Mouse (Mus musculus): ENCODE measurements around the gene Strn4. TPM values are rescaled to one million over a fixed set of nuclear protein-coding genes. Genes with fewer than 3 reads are reported as not detected.

The Strn4 gene
- total RNA-seq (2021), result 100 to 1,000 TPM; 258 to 281 TPM
- long read RNA-seq, experiment 1, full-length matches to known transcripts, result 287 of 406 reads
- long read RNA-seq, experiment 1, partial matches to known transcripts, result 61 of 406 reads
- long read RNA-seq, experiment 1, other reads (novel, unspliced or antisense), result 58 of 406 reads
- long read RNA-seq, experiment 2, transcript Strn4-202 (18 exons, 3,082 nt), result minor isoform, 15 of 327 reads
- long read RNA-seq, experiment 2, transcript Strn4-201 (18 exons, 3,535 nt), result major isoform, 236 of 327 reads
- long read RNA-seq, experiment 2, partial matches to known transcripts, result 38 of 327 reads
- long read RNA-seq, experiment 2, other reads (novel, unspliced or antisense), result 38 of 327 reads

DNA sequence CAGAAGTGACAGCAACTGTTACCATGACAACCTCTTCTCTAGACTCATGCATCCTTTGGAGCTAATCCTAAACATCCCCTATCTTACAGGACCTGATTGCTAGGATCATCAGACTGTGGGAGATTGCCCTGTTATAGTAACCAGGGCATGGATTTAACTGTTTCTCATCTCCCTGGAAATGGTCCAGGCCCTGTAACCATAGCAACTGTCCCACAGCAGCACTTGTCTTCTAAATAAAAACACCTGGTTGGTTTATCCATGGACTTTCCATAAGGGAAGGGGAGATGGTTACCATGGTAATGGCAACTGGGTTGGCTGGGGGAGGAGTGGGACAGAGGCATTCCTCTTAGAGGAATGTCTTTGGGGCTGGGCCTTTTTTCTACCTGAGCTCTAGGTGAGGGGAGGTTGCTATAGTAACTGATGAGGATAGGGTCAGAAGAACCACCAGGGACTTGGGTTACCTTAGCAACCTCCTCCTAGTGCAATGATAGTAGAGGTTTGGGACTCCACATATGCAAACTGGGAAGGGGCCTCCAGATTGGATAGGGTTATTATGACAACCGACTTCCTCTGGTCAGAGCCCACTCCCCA lies at the start of gene Strn4:
Strn4 (plus strand) TSS at position 539 of the 591 bp plus-strand sequence.
- DNase-seq (ENCODE audit: low spot score in 2 of 2), result no peak

DNA sequence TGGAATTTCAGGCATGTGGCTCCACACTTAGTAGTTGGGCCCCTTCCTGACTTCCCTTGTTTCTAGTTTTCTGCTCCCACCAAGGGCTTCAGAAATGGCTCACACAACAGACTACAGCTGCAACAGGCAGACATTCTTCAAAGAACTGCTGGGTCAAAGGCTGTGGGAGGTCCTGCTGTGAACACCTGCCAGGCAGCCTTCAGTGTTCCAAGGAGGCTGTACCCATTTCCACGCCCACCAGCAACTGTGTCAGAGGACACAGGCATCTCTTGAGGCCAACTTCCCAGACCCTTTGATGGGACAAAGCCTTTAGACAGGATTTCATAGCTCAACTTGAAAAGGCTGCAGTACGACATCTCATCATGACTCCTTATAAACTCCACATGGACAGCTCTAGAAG lies 49.2 kb upstream of the Strn4 start:
- DNase-seq (ENCODE audit: low spot score in 2 of 2), result no peak

- no peak for DNase-seq (ENCODE audit: low spot score in 2 of 2)
Measured at GRCm38 (mm10) chr7:16775888-16776287, 39.8 kb upstream of the Strn4 start.

- DNase-seq (ENCODE audit: low spot score in 2 of 2), result no peak
Measured at GRCm38 (mm10) chr7:16780076-16780475, 35.6 kb upstream of the Strn4 start.

- DNase-seq (ENCODE audit: low spot score in 2 of 2), result peak; percentile 42 to 56
Measured at GRCm38 (mm10) chr7:16780825-16781554, 34.7 kb upstream of the Strn4 start, which contains the start of gene Slc1a5. Gene Slc1a5 (plus strand): TSS chr7:16781340.

DNA sequence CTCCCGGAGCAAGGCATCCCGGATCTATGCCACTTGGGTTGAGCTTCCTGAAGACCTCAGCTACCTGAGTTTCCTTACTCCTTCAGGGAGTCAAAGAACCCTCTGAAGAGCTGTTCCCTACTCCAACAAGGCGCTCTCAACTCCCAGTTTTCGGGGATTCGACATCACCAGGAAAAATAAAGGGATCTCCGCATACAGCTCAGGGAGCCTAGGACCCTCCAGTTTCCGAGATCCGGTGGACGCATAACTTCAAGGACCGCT lies 34.2 kb upstream of the Strn4 start:
- no peak for DNase-seq (ENCODE audit: low spot score in 2 of 2)

DNA sequence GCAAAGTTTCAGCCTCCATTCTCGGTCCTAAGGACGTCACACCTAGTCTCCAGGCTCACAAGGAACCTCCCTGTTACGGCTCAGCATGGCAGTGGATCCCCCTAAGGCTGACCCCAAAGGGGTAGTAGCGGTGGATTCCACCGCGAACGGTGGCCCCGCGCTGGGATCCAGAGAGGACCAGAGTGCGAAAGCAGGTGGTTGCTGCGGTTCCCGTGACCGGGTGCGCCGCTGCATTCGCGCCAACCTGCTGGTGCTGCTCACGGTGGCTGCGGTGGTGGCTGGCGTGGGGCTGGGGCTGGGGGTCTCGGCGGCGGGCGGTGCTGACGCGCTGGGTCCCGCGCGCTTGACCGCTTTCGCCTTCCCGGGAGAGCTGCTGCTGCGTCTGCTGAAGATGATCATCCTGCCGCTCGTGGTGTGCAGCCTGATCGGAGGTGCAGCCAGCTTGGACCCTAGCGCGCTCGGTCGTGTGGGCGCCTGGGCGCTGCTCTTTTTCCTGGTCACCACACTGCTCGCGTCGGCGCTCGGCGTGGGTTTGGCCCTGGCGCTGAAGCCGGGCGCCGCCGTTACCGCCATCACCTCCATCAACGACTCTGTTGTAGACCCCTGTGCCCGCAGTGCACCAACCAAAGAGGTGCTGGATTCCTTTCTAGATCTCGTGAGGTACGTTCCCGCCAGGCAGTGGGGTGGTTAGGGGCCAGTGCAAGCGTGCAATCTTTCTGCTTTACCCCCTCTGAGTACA lies 33.7 kb upstream of the Strn4 start:
- DNase-seq (ENCODE audit: low spot score in 2 of 2), result peak in 1 of 2 experiments; percentile 7

- DNase-seq (ENCODE audit: low spot score in 2 of 2), result no peak
Measured at GRCm38 (mm10) chr7:16782555-16783125, 33.0 kb upstream of the Strn4 start.

DNA sequence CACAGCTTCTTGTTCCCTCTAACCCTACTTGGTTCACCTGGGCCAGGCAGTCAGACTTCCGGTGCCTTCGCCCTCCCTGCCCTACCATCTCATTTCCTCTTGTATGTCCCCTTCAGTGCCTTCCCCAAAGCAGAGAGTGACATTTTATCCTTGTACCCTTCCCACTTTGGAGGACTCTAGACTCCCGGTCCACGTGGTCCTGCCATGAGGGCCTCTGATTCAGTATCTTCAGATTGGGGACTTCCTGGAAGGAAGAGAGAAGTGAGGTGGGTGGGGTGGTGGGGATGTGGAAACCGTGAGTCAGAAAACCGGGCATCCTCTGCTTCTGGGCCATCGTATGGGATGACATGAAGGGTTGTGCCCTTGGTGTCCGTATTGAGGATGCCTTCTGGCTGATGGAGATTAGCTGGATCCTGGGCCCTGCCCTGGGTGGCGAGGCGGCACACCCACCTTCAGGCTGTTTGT lies 32.4 kb upstream of the Strn4 start:
- DNase-seq (ENCODE audit: low spot score in 2 of 2), result no peak

GRCm38 (mm10) chr7:16783758-16784415 lies 31.8 kb upstream of the Strn4 start:
- no peak for DNase-seq (ENCODE audit: low spot score in 2 of 2)

DNA sequence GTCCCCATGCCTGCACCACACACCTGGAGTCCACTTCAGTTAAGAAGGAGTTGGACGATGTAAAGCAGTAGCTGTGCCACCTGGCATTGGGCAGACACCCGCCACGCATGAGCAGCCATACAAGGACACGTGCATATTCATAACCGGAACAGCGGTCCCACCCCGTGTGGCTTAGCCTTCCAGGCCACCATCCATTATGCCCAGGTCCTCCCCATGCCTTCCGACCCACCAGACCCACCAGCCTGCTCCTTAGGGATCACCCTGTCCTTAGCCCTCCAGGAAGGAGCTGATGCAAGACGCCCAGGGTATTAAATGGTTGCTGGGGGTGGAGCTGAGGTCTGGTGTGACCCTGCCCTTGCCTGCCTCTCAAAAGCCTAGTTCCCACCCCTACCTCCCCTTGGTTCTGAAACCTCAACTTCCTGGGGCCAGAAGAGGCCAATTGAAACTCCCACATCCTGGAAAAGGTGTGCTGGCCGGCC lies 31.2 kb upstream of the Strn4 start:
- no peak for DNase-seq (ENCODE audit: low spot score in 2 of 2)

GRCm38 (mm10) chr7:16785541-16786083 lies 30.1 kb upstream of the Strn4 start:
- no peak for DNase-seq (ENCODE audit: low spot score in 2 of 2)

DNA sequence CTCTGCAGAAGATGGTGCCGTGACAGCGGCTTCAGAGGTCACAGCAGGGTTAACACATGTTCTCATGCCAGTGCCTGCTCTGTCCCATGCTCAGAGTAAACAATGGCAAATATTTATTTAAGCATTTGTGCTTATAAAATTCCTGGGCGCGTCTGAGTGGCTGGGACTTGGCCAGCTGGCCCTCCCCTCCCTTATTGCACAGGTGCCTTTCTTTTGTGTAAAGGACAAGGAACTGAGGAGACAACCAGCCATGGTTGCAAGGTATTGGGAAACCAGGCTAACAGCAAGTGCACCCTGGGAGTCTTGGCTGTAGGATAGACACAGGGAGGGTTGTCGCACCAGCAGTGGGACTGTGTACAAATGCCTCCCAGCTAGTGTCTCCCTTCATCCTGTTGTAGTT lies 23.4 kb upstream of the Strn4 start:
- no peak for DNase-seq (ENCODE audit: low spot score in 2 of 2)

- DNase-seq (ENCODE audit: low spot score in 2 of 2), result no peak
Measured at GRCm38 (mm10) chr7:16793010-16793725, 22.5 kb upstream of the Strn4 start.

GRCm38 (mm10) chr7:16794886-16795285 lies 20.8 kb upstream of the Strn4 start:
- DNase-seq (ENCODE audit: low spot score in 2 of 2), result no peak

- no peak for DNase-seq (ENCODE audit: low spot score in 2 of 2)
Measured at GRCm38 (mm10) chr7:16804409-16805028, 11.2 kb upstream of the Strn4 start.

DNA sequence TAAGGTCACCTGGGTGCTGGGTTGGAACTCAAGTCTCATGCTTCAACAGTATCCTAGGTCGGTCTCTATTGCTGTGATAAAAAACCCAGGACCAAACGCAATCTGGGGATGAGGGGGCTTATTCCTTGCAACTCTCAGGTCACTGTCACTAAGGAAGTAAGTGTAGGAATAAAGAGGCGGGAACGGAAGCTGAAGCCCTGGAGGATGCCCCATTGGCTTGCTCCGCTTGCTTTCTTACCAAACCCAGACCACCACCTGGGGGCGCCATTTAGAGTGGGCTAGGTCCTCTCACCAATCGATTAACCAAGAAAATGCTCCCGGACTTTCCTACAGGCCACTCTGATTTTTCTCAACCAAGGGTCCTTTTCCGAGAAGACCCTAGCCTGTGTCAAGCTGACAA lies 7.8 kb upstream of the Strn4 start:
- no peak for DNase-seq (ENCODE audit: low spot score in 2 of 2)

DNA sequence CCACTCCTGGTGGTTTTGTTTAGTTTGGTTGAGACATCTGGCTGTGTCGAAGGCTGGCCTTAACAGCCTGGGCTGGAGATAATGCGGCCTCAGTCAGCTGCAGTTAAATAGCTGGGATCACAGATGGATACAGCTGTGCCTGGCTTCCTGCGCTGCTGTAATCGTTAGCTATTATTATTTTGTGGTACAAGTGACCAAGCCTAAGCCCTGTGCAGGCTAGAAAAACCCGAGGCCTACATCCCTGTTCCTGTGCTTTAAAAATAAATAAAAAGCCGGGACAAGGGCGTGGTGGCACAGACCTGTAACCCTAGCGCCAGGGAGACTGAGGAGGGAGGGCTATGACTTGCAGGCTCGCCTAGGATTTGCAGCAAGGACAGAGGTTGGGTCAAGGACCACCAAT lies 7.0 kb upstream of the Strn4 start:
- DNase-seq (ENCODE audit: low spot score in 2 of 2), result no peak

DNA sequence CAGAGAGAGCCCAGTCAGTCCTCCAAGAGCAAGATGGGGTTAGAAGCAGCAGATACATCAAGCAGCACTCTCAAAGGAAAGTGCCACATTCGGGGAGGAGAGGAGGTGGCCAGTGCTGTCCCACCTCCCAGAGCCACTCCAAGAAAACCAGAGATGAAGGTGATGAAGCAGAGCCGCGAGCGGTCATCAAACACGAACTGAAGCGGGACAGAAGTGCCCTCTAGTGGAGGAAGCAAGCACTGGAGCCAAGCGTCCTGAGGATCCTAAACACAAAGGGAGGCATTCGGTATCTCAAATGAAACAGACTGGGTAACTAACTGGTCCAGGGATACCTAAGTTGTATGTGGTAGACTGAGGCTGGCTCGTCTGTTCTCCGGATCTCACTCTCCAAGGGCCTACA lies 6.0 kb upstream of the Strn4 start:
- DNase-seq (ENCODE audit: low spot score in 2 of 2), result peak; percentile 81 to 82

Measured in left cerebral cortex, adult 18-20 months (tissue).